Mouse (Mus musculus) forebrain, embryonic 13.5 days (tissue): ENCODE data around the gene Ddx39b. TPM values are rescaled to one million over a fixed set of nuclear protein-coding genes. Genes with fewer than 3 reads are reported as not detected.

Experiments used
- ATAC-seq: fragments of 200-750 bp; cut with Nextera tagmentation; 2 replicates; pipeline ENCODE4 v1.8.0; 2017
- H3K27ac ChIP-seq: fragments of 300-500 bp; sonication (generic); 2 replicates; pipeline ENCODE4 v1.5.1; 2015; ENCODE audit warnings: inconsistent platforms, mild to moderate bottlenecking, moderate library complexity
- H3K27me3 ChIP-seq: fragments of 300-500 bp; sonication (generic); 2 replicates; pipeline ENCODE4 v1.6.1; 2015; ENCODE audit warnings: mild to moderate bottlenecking, inconsistent platforms
- H3K36me3 ChIP-seq: fragments of 300-500 bp; sonication (generic); 2 replicates; pipeline ENCODE4 v1.6.1; 2015; ENCODE audit warnings: mild to moderate bottlenecking, inconsistent platforms; ENCODE audit not compliant: poor library complexity, severe bottlenecking
- H3K4me1 ChIP-seq: fragments of 300-500 bp; sonication (generic); 2 replicates; pipeline ENCODE4 v1.6.1; 2015; ENCODE audit warnings: inconsistent platforms
- H3K4me2 ChIP-seq: fragments of 300-500 bp; sonication (generic); 2 replicates; pipeline ENCODE4 v1.6.1; 2015; ENCODE audit warnings: inconsistent platforms, mild to moderate bottlenecking, moderate library complexity
- H3K4me3 ChIP-seq: fragments of 300-500 bp; sonication (generic); 2 replicates; pipeline ENCODE4 v1.5.1; 2015; ENCODE audit warnings: mild to moderate bottlenecking, inconsistent platforms
- H3K9ac ChIP-seq: fragments of 300-500 bp; sonication (generic); 2 replicates; pipeline ENCODE4 v1.6.1; 2015; ENCODE audit warnings: mild to moderate bottlenecking, inconsistent platforms
- H3K9me3 ChIP-seq: fragments of 300-500 bp; sonication (generic); replicated peaks from 2 replicates; pipeline ENCODE4 v1.6.1; 2016; ENCODE audit warnings: inconsistent platforms
- WGBS: fragments of 180-500 bp; shearing (Covaris S2); methylation state at CpG from one replicate; pipeline ENCODE4 v1.1.7; 2015; 5-methylcytosine and 5-hydroxymethylcytosine counted together
- polyA plus RNA-seq: library from polyadenylated mRNA; unstranded; fragments of >200 nt; fragmentation: Nextera tagmentation; extraction: Ambion mirVana; gene quantifications from 2 replicates; pipeline ENCODE4 v1.2.1, GENCODE M21; 2015

Ddx39b gene
- polyA plus RNA-seq, 1 experiment from 2014 or later: 592 TPM

DNA sequence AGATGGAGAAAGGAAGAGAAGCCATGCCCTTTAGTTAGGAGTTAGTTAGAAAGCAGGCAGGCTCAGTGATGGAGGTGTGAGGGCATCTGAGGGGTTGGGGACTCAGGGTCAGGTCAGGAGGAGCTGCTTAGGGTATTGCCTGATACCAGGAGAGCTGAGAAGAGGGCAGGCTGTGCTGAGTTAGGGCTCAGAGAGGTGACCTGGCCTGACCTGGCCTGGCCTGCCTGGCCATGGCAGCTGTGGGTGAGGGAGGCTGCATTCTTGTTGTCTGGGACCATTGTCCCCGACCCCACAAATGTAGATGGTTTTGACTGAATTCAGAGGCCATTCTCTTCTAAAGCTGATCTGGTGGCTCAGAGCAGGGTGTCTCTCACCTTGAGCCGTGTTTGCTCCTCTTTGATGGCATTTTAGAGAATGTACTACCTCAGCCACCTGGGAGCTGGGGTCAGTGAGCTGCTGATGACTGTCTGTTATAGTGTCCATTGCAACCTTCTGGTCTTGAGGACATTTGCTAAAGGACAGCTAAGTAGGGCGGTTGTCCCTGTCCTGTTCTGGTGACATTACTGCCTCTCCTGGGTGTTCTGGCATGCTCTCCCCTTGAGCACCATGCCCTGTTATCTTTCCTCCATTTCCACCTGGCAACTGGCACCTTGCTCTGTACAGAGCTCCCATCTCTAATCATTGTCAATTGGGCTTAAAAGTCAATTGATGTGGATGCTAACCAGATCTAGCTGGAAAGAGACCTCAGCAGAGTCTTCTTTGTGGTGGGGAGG is 9.0 kb downstream of the Ddx39b start:
- no peak for ATAC-seq
- peaks cover 92% of the 10 kb centered on the region for H3K36me3 ChIP-seq
- no peaks in the 10 kb centered on the region for H3K9me3 ChIP-seq
- no peak overlapping the region for H3K9ac ChIP-seq
- H3K4me2 ChIP-seq: no peak overlapping the region
- WGBS: 94% methylated on average over 3 of the region's 3 CpGs
- H3K4me1 ChIP-seq: peaks cover 25% of the 10 kb centered on the region
- no peak overlapping the region for H3K4me3 ChIP-seq
- no peaks in the 10 kb centered on the region for H3K27me3 ChIP-seq
- H3K27ac ChIP-seq: no peak overlapping the region

GRCm38 (mm10) chr17:35251162-35251719 is 9.7 kb downstream of the Ddx39b start:
- Histone ChIP-seq H3K27me3 (no peaks in the 10 kb centered on the region), H3K36me3 (peaks cover 85% of the 10 kb centered on the region), H3K9me3 (no peaks in the 10 kb centered on the region), H3K27ac (no peak overlapping the region), H3K9ac (no peak overlapping the region), H3K4me1 (peaks cover 18% of the 10 kb centered on the region), H3K4me2 (no peak overlapping the region), H3K4me3 (no peak overlapping the region)
- 87% methylated on average over 15 of the region's 15 CpGs for WGBS
- ATAC-seq: no peak

GRCm38 (mm10) chr17:35251981-35252380 is 10.4 kb downstream of the Ddx39b start:
- no peak overlapping the region for H3K27ac ChIP-seq

DNA sequence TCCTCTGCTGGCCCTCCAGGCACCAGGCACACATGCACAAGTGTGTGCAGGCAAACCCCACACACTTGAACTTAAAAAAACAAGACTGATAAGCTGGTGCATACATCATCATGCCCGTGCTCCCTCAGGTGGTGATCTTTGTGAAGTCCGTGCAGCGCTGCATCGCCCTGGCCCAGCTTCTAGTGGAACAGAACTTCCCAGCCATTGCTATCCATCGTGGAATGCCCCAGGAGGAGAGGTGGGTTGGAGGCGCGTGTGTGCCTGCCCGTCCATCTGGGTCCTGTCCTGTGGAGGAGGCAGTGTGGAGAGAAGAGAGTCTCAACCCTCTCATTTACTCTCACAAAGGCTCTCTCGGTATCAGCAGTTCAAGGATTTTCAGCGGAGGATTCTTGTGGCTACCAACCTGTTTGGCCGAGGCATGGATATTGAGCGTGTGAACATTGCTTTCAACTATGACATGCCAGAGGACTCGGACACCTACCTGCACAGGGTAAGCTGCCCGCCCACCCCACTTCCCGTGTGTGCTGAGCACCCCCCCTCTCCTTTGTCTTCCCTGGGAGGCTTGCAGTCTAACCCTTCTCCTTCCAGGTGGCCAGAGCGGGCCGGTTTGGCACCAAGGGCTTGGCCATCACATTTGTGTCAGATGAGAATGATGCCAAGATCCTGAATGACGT is 11.2 kb downstream of the Ddx39b start:
- WGBS: 85% methylated on average over 18 of the region's 18 CpGs
- no peak overlapping the region for H3K4me3 ChIP-seq
- no peak overlapping the region for H3K27ac ChIP-seq
- H3K9me3 ChIP-seq: no peaks in the 10 kb centered on the region
- peaks cover 3% of the 10 kb centered on the region; the same call in 1 of the 2 replicates for H3K4me1 ChIP-seq
- no peak overlapping the region for H3K9ac ChIP-seq
- no peaks in the 10 kb centered on the region for H3K27me3 ChIP-seq
- ATAC-seq: no peak
- no peak overlapping the region for H3K4me2 ChIP-seq
- H3K36me3 ChIP-seq: peaks cover 70% of the 10 kb centered on the region

More at GRCm38 (mm10) chr17:35251981-35252380, 10.4 kb downstream of the Ddx39b start:
- Histone ChIP-seq H3K36me3 (peaks cover 77% of the 10 kb centered on the region), H3K9me3 (no peaks in the 10 kb centered on the region), H3K4me1 (peaks cover 10% of the 10 kb centered on the region; the same call in 1 of the 2 replicates), H3K4me3 (no peak overlapping the region), H3K9ac (no peak overlapping the region), H3K4me2 (no peak overlapping the region), H3K27me3 (no peaks in the 10 kb centered on the region)
- 83% methylated on average over 5 of the region's 5 CpGs for WGBS
- ATAC-seq: no peak

GRCm38 (mm10) chr17:35253293-35254093 is 11.9 kb downstream of the Ddx39b start:
- no peak overlapping the region for H3K4me3 ChIP-seq
- no peaks in the 10 kb centered on the region for H3K4me1 ChIP-seq
- H3K27ac ChIP-seq: no peak overlapping the region
- H3K9ac ChIP-seq: no peak overlapping the region
- H3K36me3 ChIP-seq: peaks cover 62% of the 10 kb centered on the region
- no peak overlapping the region for H3K4me2 ChIP-seq
- no peaks in the 10 kb centered on the region for H3K9me3 ChIP-seq
- 87% methylated on average over 32 of the region's 32 CpGs for WGBS
- ATAC-seq: peak; percentile 20
- H3K27me3 ChIP-seq: no peaks in the 10 kb centered on the region

GRCm38 (mm10) chr17:35254241-35255098 is 12.9 kb downstream of the Ddx39b start:
- H3K9ac ChIP-seq: no peak overlapping the region
- no peaks in the 10 kb centered on the region for H3K9me3 ChIP-seq
- peaks cover 53% of the 10 kb centered on the region for H3K36me3 ChIP-seq
- 61% methylated on average over 11 of the region's 11 CpGs for WGBS
- H3K27ac ChIP-seq: no peak overlapping the region
- peak; percentile 22 for ATAC-seq
- no peak overlapping the region for H3K4me3 ChIP-seq
- H3K27me3 ChIP-seq: no peaks in the 10 kb centered on the region; the same call in 1 of the 2 replicates
- H3K4me1 ChIP-seq: no peaks in the 10 kb centered on the region
- H3K4me2 ChIP-seq: no peak overlapping the region

- Histone ChIP-seq H3K4me2 (no peak overlapping the region), H3K27ac (no peak overlapping the region), H3K36me3 (peaks cover 44% of the 10 kb centered on the region), H3K4me3 (no peak overlapping the region), H3K27me3 (no peaks in the 10 kb centered on the region; the same call in 1 of the 2 replicates), H3K4me1 (no peaks in the 10 kb centered on the region), H3K9ac (no peak overlapping the region), H3K9me3 (no peaks in the 10 kb centered on the region)
- no peak for ATAC-seq
- 63% methylated on average over 3 of the region's 3 CpGs for WGBS
These were observed 13.8 kb downstream of the Ddx39b start for GRCm38 (mm10) chr17:35255301-35255700.

DNA sequence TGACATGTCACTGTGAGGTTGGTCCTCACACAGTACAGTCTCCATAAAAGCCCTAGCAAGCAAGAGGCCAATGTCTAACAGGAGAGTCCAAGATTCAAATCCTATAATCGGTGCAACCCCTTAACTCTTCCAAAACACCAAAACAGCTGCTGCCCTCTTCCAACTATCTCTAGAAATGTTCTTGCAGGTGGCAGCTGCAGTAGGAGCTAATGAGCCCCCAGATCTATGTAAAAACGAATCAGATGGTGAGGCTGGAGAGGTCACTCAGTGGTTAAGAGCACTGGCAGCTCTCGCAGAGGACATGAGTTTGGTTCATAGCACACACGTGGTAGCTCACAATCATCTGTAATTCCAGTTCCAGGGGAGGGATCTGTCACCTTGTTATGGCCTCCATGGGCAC is 14.2 kb downstream of the Ddx39b start:
- H3K9ac ChIP-seq: no peak overlapping the region
- H3K9me3 ChIP-seq: no peaks in the 10 kb centered on the region
- no peaks in the 10 kb centered on the region for H3K4me1 ChIP-seq
- H3K36me3 ChIP-seq: peaks cover 40% of the 10 kb centered on the region
- no peak overlapping the region for H3K4me2 ChIP-seq
- WGBS: 63% methylated on average over 4 of the region's 4 CpGs
- H3K27ac ChIP-seq: no peak overlapping the region
- no peak overlapping the region for H3K4me3 ChIP-seq
- ATAC-seq: no peak
- no peaks in the 10 kb centered on the region; the same call in 1 of the 2 replicates for H3K27me3 ChIP-seq

DNA sequence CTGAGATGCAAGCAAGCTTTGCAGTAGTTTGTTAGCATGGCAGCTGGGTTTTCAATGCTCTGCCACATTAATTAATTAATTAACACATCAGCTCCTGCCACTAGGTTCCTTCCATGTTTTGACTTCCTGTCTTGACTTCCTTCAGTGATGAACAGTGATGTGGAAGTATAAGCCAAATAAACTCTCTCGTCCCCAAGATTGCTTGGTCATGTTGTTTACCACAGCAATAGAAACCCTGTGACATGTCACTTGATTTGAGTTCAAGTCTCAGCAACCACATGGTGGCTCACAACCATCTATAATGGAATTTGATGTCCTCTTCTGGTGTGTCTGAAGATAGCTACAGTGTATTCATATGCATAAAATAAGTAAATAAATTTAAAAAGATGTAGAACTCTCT is 15.8 kb downstream of the Ddx39b start:
- H3K9me3 ChIP-seq: no peaks in the 10 kb centered on the region
- H3K9ac ChIP-seq: 0 out of 2 replicates have a peak overlapping the region, but pooled peaks have one; percentile 18
- no peak overlapping the region for H3K27ac ChIP-seq
- 0 out of 2 replicates have a peak, but pooled peaks cover under 1% of the 10 kb centered on the region for H3K4me1 ChIP-seq
- no peak overlapping the region for H3K4me3 ChIP-seq
- peaks cover 11% of the 10 kb centered on the region for H3K27me3 ChIP-seq
- H3K4me2 ChIP-seq: no peak overlapping the region
- WGBS: 82% methylated on average over 1 of the region's 1 CpGs
- peaks cover 24% of the 10 kb centered on the region for H3K36me3 ChIP-seq
- ATAC-seq: no peak

DNA sequence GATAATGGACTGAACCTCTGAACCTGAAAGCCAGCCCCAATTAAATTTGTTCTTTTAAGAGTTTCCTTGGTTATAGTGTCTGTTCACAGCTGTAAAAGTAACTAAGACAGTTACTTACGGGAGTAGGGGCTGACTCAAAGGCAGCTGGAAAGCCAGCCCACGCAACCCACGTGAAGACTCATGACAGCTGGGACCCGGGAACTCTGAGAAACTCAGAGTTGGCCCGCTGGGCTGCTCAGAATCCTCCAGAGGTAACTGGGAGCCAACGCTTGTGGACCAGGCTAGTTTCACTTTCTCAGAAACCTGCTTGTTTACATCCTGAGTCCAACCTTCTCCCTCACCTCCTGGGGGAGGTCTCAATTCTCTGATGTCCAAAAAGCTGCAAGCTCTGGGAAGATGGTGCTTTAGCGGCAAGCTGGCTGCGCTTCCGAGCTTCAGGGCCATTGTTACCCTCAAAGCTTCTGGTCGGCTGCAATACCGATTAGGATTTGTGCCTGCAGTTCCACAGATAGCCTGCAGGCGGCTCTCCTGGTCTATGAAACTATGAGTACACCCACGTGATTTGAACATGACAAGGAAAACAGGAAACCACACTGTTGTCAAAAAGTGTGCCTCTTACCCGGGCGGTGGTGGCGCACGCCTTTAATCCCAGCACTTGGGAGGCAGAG is 16.4 kb downstream of the Ddx39b start:
- no peak overlapping the region for H3K27ac ChIP-seq
- H3K9me3 ChIP-seq: no peaks in the 10 kb centered on the region
- H3K4me3 ChIP-seq: peak overlapping the region; percentile 14
- ATAC-seq: no peak
- peak overlapping the region; percentile 51 for H3K4me2 ChIP-seq
- H3K9ac ChIP-seq: 0 out of 2 replicates have a peak overlapping the region, but pooled peaks have one; percentile 18
- peaks cover 19% of the 10 kb centered on the region for H3K36me3 ChIP-seq
- 13% methylated on average over 17 of the region's 17 CpGs for whole genome bisulfite sequencing
- 0 out of 2 replicates have a peak, but pooled peaks cover 4% of the 10 kb centered on the region for H3K4me1 ChIP-seq
- peaks cover 13% of the 10 kb centered on the region for H3K27me3 ChIP-seq
